ENCODE assay signal across 7 mouse cellular contexts in genomic region chr9:49980344-49981207, GRCm38 (mm10).
DNase-seq lines count a peak whose midpoint lies in the region; ATAC-seq lines count a peak whose summit lies in the region.

No protein-coding gene starts in this region.

- no peak overlapping the region for H3K27ac ChIP-seq in embryonic facial prominence, embryonic 10.5 days (replicated peaks)
- H3K27ac ChIP-seq in heart, embryonic 11.5 days (ENCODE audit: low read depth, low read length), result 0 out of 2 replicates have a peak overlapping the region, but pooled peaks have one; percentile 42
- H3K27ac ChIP-seq in liver, embryonic 11.5 days (ENCODE audit: low read depth, low read length), result no peak overlapping the region

- peak; percentile 68; the same call in 1 of the 2 replicates for ATAC-seq in heart, embryonic 11.5 days (replicated peaks; ENCODE audit: insufficient number of reproducible peaks, low FRiP score, low TSS enrichment)
- 0 out of 2 replicates have a peak, but pooled peaks have one; percentile 36 for ATAC-seq in liver, embryonic 11.5 days (replicated peaks; ENCODE audit: low FRiP score)

- no peaks in the 10 kb centered on the region for H3K9me3 ChIP-seq in embryonic facial prominence, embryonic 10.5 days
- H3K9me3 ChIP-seq in heart, embryonic 11.5 days (replicated peaks; ENCODE audit: control insufficient read depth, low read length), result no peaks in the 10 kb centered on the region
- H3K9me3 ChIP-seq in liver, embryonic 11.5 days (ENCODE audit: control insufficient read depth, low read length), result no peaks in the 10 kb centered on the region

- 56% methylated on average over 7 of the region's 7 CpGs for WGBS in embryonic facial prominence, embryonic 10.5 days
- WGBS in heart, embryonic 11.5 days (ENCODE audit: insufficient replicate concordance), result 52% methylated on average over 7 of the region's 7 CpGs
- 60% methylated on average over 7 of the region's 7 CpGs for WGBS in liver, embryonic 11.5 days

- DNase-seq in 3T3-L1 (ENCODE audit: low read depth, low spot score), result peak; percentile 98
- peak; percentile 91 for DNase-seq in MN1 (ENCODE audit: low spot score)
- DNase-seq in embryonic facial prominence, embryonic 10.5 days (ENCODE audit: low spot score), result peak; percentile 21
- DNase-seq in kidney, postnatal 36 days, result peak; percentile 67 to 77
- DNase-seq in liver, embryonic 11.5 days (ENCODE audit: low spot score), result no peak
- no peak for DNase-seq in spleen, postnatal 14 days (ENCODE audit: low spot score in 2 of 2)

- H3K4me1 ChIP-seq in embryonic facial prominence, embryonic 10.5 days, result peaks cover 12% of the 10 kb centered on the region
- H3K4me1 ChIP-seq in heart, embryonic 11.5 days (ENCODE audit: control insufficient read depth, insufficient read depth, low read length), result peaks cover 24% of the 10 kb centered on the region
- no peaks in the 10 kb centered on the region for H3K4me1 ChIP-seq in liver, embryonic 11.5 days (replicated peaks; ENCODE audit: control insufficient read depth, insufficient read depth, low read length)

- no peaks in the 10 kb centered on the region for H3K36me3 ChIP-seq in embryonic facial prominence, embryonic 10.5 days (replicated peaks)
- no peaks in the 10 kb centered on the region for H3K36me3 ChIP-seq in heart, embryonic 11.5 days (ENCODE audit: control insufficient read depth, insufficient read depth, low read length)
- H3K36me3 ChIP-seq in liver, embryonic 11.5 days (ENCODE audit: control insufficient read depth, insufficient read depth, low read length), result no peaks in the 10 kb centered on the region

- no peaks in the 10 kb centered on the region for H3K27me3 ChIP-seq in embryonic facial prominence, embryonic 10.5 days (replicated peaks; ENCODE audit: low read depth, poor library complexity, severe bottlenecking)
- H3K27me3 ChIP-seq in heart, embryonic 11.5 days (ENCODE audit: control insufficient read depth, insufficient read depth, low read length), result no peaks in the 10 kb centered on the region
- no peaks in the 10 kb centered on the region for H3K27me3 ChIP-seq in liver, embryonic 11.5 days (replicated peaks; ENCODE audit: control insufficient read depth, insufficient read depth, low read length)

- no peak overlapping the region; the same call in 1 of the 2 replicates for H3K4me2 ChIP-seq in heart, embryonic 11.5 days
- no peak overlapping the region for H3K4me2 ChIP-seq in liver, embryonic 11.5 days

- no peak overlapping the region for H3K9ac ChIP-seq in heart, embryonic 11.5 days (ENCODE audit: low read depth, low read length)
- H3K9ac ChIP-seq in liver, embryonic 11.5 days (ENCODE audit: low read depth, low read length), result no peak overlapping the region

- H3K4me3 ChIP-seq in embryonic facial prominence, embryonic 10.5 days, result no peak overlapping the region
- H3K4me3 ChIP-seq in heart, embryonic 11.5 days (ENCODE audit: low read depth, low read length), result no peak overlapping the region
- H3K4me3 ChIP-seq in liver, embryonic 11.5 days (ENCODE audit: low read depth, low read length), result no peak overlapping the region

Comparison
In these comparisons a context has a peak if more than half of its experiments do, and no peak if none do; other contexts are left out.
1. DNase-seq: peak in 3T3-L1 (single experiment), MN1 (single experiment), embryonic facial prominence, embryonic 10.5 days (single experiment) and kidney, postnatal 36 days (2 of 2); none in liver, embryonic 11.5 days (single experiment) and spleen, postnatal 14 days (0 of 2).